Mouse (Mus musculus): ENCODE data around the gene Mitd1.

Mitd1 gene

GRCm38 (mm10) chr1:37867684-37868322 lies 22.4 kb downstream of the Mitd1 start:
- DNase-seq (ENCODE audit: extremely low read depth, low read depth), result no peak

- DNase-seq (ENCODE audit: extremely low read depth, low read depth), result peak; percentile 70
These were observed 23.2 kb downstream of the Mitd1 start for GRCm38 (mm10) chr1:37867056-37867455.

- no peak for DNase-seq (ENCODE audit: extremely low read depth, low read depth)
These were observed 23.9 kb downstream of the Mitd1 start, which contains the start of gene Tsga10 for GRCm38 (mm10) chr1:37866286-37866685. Gene Tsga10 (minus strand): TSS chr1:37866429.

GRCm38 (mm10) chr1:37865401-37866215 lies 24.6 kb downstream of the Mitd1 start:
- DNase-seq (ENCODE audit: extremely low read depth, low read depth), result no peak

GRCm38 (mm10) chr1:37864511-37865400 lies 25.5 kb downstream of the Mitd1 start:
- peak; percentile 84 for DNase-seq (ENCODE audit: extremely low read depth, low read depth)

- no peak for DNase-seq (ENCODE audit: extremely low read depth, low read depth)
These were observed 39.5 kb downstream of the Mitd1 start for GRCm38 (mm10) chr1:37850696-37851095.

- no peak for DNase-seq (ENCODE audit: extremely low read depth, low read depth)
These were observed 43.3 kb downstream of the Mitd1 start for GRCm38 (mm10) chr1:37846878-37847277.

- no peak for DNase-seq (ENCODE audit: extremely low read depth, low read depth)
These were observed 58.5 kb downstream of the Mitd1 start for GRCm38 (mm10) chr1:37831681-37832080.
